Mouse (Mus musculus): ENCODE data around the gene Atp6v0d1. TPM values are rescaled to one million over a fixed set of nuclear protein-coding genes. Genes with fewer than 3 reads are reported as not detected.

Atp6v0d1 gene
- total and polyA plus RNA-seq, 3 experiments, result 48.8 to 53.6 (median 51.0) TPM

DNA sequence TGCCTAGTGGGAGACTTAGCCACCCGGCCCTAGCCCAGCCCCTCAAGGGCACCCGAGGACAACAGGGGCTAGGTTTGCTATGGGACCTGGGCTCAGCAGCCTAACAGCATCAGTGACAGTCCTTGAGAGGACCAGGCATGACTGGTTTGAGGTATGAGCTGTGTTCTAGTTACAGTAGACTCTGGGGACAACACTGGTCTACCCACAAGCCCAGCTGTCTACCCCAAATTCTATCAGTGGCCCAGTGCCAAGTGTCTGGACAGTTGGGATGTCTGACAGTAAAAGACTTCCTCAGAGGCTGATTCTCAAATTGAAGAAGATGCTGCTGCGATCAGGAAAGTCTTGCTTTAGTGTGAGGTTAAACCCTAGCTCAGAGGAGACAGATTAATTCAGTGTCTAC is 20.6 kb downstream of the Atp6v0d1 start:
- Histone ChIP-seq H3K79me2 (replicated peaks; ENCODE audit: control insufficient read depth, extremely low read depth, insufficient read depth, poor library complexity, severe bottlenecking) (no peaks in the 10 kb centered on the region; the same call in 1 of the 2 replicates), H3K36me3 (replicated peaks in 1 of 2; ENCODE audit: control insufficient read depth in 1 of 2, insufficient read depth in 1 of 2, low read length in 1 of 2) (peaks cover 0 to 28% of the 10 kb centered on the region in 2 experiments), H3K9me3 (replicated peaks; ENCODE audit: low read length) (no peaks in the 10 kb centered on the region), H3K27ac (ENCODE audit: insufficient read depth, low read depth) (no peak overlapping the region), H3K4me1 (ENCODE audit: control insufficient read depth in 1 of 2, insufficient read depth in 2 of 2) (peaks cover 0 to 43% of the 10 kb centered on the region in 2 experiments; a peak in 2 of 4 replicates), H3K4me3 (replicated peaks in 1 of 3; ENCODE audit: low read depth in 2 of 3, low read length in 2 of 3, poor library complexity in 1 of 3) (no peak overlapping the region), H3K9ac (ENCODE audit: insufficient read depth, low read depth) (no peak overlapping the region), H3K27me3 (replicated peaks) (no peaks in the 10 kb centered on the region), H3K4me2 (ENCODE audit: insufficient read depth, low read depth, poor library complexity, severe bottlenecking) (no peak overlapping the region)
- TF ChIP-seq MAZ (IDR thresholded peaks at IDR 0.05; ENCODE audit: low read depth, low read length) (no peak), CHD1 (IDR thresholded peaks at IDR 0.05; ENCODE audit: low read depth, low read length) (no peak), POLR2AphosphoS2 (IDR thresholded peaks at IDR 0.05; ENCODE audit: low read depth, low read length) (no peak)
- in situ Hi-C loops (cut with MboI; ENCODE audit: low pct_ligation_motif_present, low pct_unique_long_range_greater_than_20kb, low sequenced_read_pairs) (loop anchor here (5.0 kb wide), 1 partner anchor 33 kb away; no protein-coding TSS in a partner anchor), dilution Hi-C loops (cut with MboI; ENCODE audit: extremely low pct_ligation_motif_present, extremely low pct_unique_long_range_greater_than_20kb, low sequenced_read_pairs) (no loop called here)
- DNase-seq (ENCODE audit: extremely low read depth), result no peak

DNA sequence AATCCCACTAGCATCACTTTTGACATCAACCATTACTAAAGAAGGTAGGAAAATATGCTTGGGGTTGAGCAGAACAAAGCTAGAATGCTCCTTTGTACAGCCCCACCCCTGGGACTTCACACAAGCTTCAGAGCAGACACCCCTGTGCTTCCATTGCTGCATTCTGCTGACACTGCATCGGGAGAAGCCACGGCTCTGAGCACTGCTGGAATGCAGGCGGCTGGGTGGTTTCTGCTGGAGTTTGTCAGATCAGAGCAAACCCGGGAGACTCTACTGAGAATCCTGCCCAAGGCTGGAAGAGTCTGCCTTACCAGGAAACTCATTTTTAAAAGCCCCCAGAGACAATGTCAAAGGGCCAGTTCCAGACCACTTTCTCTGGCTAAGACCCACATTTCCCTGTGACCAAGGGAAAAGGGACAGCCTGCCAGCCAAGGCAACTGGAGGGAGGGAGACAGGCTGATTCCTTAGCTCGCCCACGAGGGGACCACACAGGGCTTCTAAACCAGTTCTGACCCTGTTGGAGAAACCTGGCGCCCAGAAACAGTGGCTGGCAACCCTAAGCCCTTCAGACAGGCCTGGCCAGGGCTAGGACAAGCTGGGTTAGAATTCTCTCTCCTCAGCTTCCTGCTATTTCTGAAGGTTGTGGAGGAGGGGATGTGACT is 21.2 kb downstream of the Atp6v0d1 start:
- H3K9ac ChIP-seq (ENCODE audit: insufficient read depth, low read depth), result no peak overlapping the region
- H3K4me1 ChIP-seq (ENCODE audit: control insufficient read depth in 1 of 2, insufficient read depth in 2 of 2), result peaks cover 0 to 43% of the 10 kb centered on the region in 2 experiments; a peak in 2 of 4 replicates
- H3K79me2 ChIP-seq (replicated peaks; ENCODE audit: control insufficient read depth, extremely low read depth, insufficient read depth, poor library complexity, severe bottlenecking), result no peaks in the 10 kb centered on the region; the same call in 1 of the 2 replicates
- in situ Hi-C loops (cut with MboI; ENCODE audit: low pct_ligation_motif_present, low pct_unique_long_range_greater_than_20kb, low sequenced_read_pairs), result loop anchor here (5.0 kb wide), 1 partner anchor 32 kb away; no protein-coding TSS in a partner anchor
- no peak for TF ChIP-seq ELF1 (IDR thresholded peaks at IDR 0.05; ENCODE audit: low read depth, low read length)
- TF ChIP-seq ETS1 (conservative IDR thresholded peaks at IDR 0.05; ENCODE audit: low read depth, low read length), result no peak
- no peak for TF ChIP-seq HCFC1 (IDR thresholded peaks at IDR 0.05; ENCODE audit: low read depth, low read length)
- TF ChIP-seq RCOR1 (conservative IDR thresholded peaks at IDR 0.05; ENCODE audit: low read depth, low read length), result no peak
- H3K27me3 ChIP-seq (replicated peaks), result no peaks in the 10 kb centered on the region
- H3K36me3 ChIP-seq (replicated peaks in 1 of 2; ENCODE audit: control insufficient read depth in 1 of 2, insufficient read depth in 1 of 2, low read length in 1 of 2), result peaks cover 0 to 22% of the 10 kb centered on the region in 2 experiments
- no peaks in the 10 kb centered on the region for H3K9me3 ChIP-seq (replicated peaks; ENCODE audit: low read length)
- H3K27ac ChIP-seq (ENCODE audit: insufficient read depth, low read depth), result no peak overlapping the region
- no peak for DNase-seq (ENCODE audit: extremely low read depth)
- no peak overlapping the region for H3K4me2 ChIP-seq (ENCODE audit: insufficient read depth, low read depth, poor library complexity, severe bottlenecking)
- dilution Hi-C loops (cut with MboI; ENCODE audit: extremely low pct_ligation_motif_present, extremely low pct_unique_long_range_greater_than_20kb, low sequenced_read_pairs), result no loop called here
- no peak overlapping the region for H3K4me3 ChIP-seq (replicated peaks in 1 of 3; ENCODE audit: low read depth in 2 of 3, low read length in 2 of 3, poor library complexity in 1 of 3)

DNA sequence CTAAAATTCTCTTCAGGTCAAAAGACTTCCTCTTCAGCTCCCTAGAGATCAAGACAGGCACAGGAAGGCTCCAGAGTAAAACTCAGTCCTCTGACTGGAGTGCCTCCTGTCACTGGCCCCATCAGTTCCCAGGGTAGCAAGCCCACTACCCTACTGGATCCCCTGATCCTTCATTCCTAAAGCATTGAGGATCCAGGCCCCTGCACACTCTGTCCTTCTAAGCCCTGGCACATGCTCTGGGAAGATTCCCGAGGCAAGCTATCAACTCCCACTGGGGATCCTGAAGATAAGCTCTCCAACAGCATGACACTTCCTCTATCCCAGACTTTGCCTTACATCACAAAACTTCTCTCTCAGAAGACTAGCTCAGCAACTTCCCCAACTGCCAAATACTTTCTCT is 22.1 kb downstream of the Atp6v0d1 start:
- Histone ChIP-seq H3K9ac (ENCODE audit: insufficient read depth, low read depth) (no peak overlapping the region), H3K4me2 (ENCODE audit: insufficient read depth, low read depth, poor library complexity, severe bottlenecking) (no peak overlapping the region), H3K27ac (ENCODE audit: insufficient read depth, low read depth) (no peak overlapping the region), H3K79me2 (replicated peaks; ENCODE audit: control insufficient read depth, extremely low read depth, insufficient read depth, poor library complexity, severe bottlenecking) (no peaks in the 10 kb centered on the region; the same call in 1 of the 2 replicates), H3K4me1 (ENCODE audit: control insufficient read depth in 1 of 2, insufficient read depth in 2 of 2) (peaks cover 3 to 53% of the 10 kb centered on the region in 2 experiments; a peak in 3 of 4 replicates), H3K4me3 (replicated peaks in 1 of 3; ENCODE audit: low read depth in 2 of 3, low read length in 2 of 3, poor library complexity in 1 of 3) (no peak overlapping the region), H3K36me3 (replicated peaks in 1 of 2; ENCODE audit: control insufficient read depth in 1 of 2, insufficient read depth in 1 of 2, low read length in 1 of 2) (peaks cover 5 to 29% of the 10 kb centered on the region in 2 experiments), H3K9me3 (replicated peaks; ENCODE audit: low read length) (no peaks in the 10 kb centered on the region), H3K27me3 (replicated peaks) (no peaks in the 10 kb centered on the region)
- in situ Hi-C loops (cut with MboI; ENCODE audit: low pct_ligation_motif_present, low pct_unique_long_range_greater_than_20kb, low sequenced_read_pairs) (no loop called here), dilution Hi-C loops (cut with MboI; ENCODE audit: extremely low pct_ligation_motif_present, extremely low pct_unique_long_range_greater_than_20kb, low sequenced_read_pairs) (no loop called here)
- TF ChIP-seq MYC (IDR thresholded peaks at IDR 0.05; ENCODE audit: low read depth, low read length) (no peak), CTCF (conservative IDR thresholded peaks at IDR 0.05 in 1 of 2, IDR thresholded peaks at IDR 0.05 in 1 of 2; ENCODE audit: low read depth in 2 of 2, low read length in 2 of 2) (no peak), E2F4 (IDR thresholded peaks at IDR 0.05; ENCODE audit: insufficient replicate concordance, low read depth, low read length) (no peak), JUN (IDR thresholded peaks at IDR 0.05; ENCODE audit: insufficient read depth, low read depth, low read length) (no peak), ZKSCAN1 (IDR thresholded peaks at IDR 0.05; ENCODE audit: borderline replicate concordance, low read depth, low read length) (no peak), IRF4 (IDR thresholded peaks at IDR 0.05; ENCODE audit: low read depth, low read length) (no peak), ZNF384 (IDR thresholded peaks at IDR 0.05; ENCODE audit: low read depth, low read length) (no peak), CHD1 (IDR thresholded peaks at IDR 0.05; ENCODE audit: low read depth, low read length) (no peak), USF1 (IDR thresholded peaks at IDR 0.05; ENCODE audit: low read depth, low read length) (no peak), RCOR1 (conservative IDR thresholded peaks at IDR 0.05; ENCODE audit: low read depth, low read length) (no peak), TBP (conservative IDR thresholded peaks at IDR 0.05; ENCODE audit: low read depth, low read length) (no peak), MEF2A (IDR thresholded peaks at IDR 0.05; ENCODE audit: borderline replicate concordance, low read depth, low read length) (no peak), ETS1 (conservative IDR thresholded peaks at IDR 0.05; ENCODE audit: low read depth, low read length) (no peak), ELF1 (IDR thresholded peaks at IDR 0.05; ENCODE audit: low read depth, low read length) (no peak), POLR2A (IDR thresholded peaks at IDR 0.05; ENCODE audit: low read depth, low read length) (no peak), NELFE (IDR thresholded peaks at IDR 0.05; ENCODE audit: low read depth, low read length) (no peak), ZC3H11A (IDR thresholded peaks at IDR 0.05; ENCODE audit: low read depth, low read length) (no peak)
- DNase-seq (ENCODE audit: extremely low read depth), result no peak
